Mouse (Mus musculus) adrenal gland, postnatal 14 days (tissue): Measurements from ENCODE around the gene Tspan9. TPM values are rescaled to one million over a fixed set of nuclear protein-coding genes. Genes with fewer than 3 reads are reported as not detected.
A peak's percentile ranks its signal among the peaks of the same experiment; 100 is the strongest.

Source experiments
- DNase-seq: peaks from one replicate; pipeline ENCODE4 v3.0.0; 2021; ENCODE audit warnings: mixed read lengths
- total RNA-seq: library from RNA; stranded (reverse); gene quantifications from 2 replicates; pipeline ENCODE4 v1.2.3, GENCODE M21; 2021

The Tspan9 gene
- total RNA-seq, 1 experiment from 2014 or later: 59.0 TPM

DNA sequence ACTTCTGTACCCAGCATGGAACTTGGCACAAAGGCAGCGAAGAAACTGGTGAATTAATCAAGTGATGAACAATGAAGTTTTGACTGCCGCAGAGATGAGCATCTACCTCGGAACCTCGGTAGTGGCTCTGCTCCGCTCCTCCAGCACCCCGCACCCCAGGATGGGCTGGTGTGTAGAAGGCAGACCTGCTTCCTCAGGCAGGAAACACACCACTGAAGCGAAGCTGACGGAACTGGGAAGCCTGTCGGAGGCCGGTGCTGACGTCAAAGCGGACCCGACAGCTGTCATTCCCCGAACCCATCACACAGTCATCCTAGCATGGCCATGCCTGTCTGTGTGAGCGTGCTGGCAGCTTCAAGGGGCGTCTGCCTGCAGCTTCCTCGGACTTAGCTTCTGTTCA lies 131.6 kb downstream of the Tspan9 start:
- no peak for DNase-seq

DNA sequence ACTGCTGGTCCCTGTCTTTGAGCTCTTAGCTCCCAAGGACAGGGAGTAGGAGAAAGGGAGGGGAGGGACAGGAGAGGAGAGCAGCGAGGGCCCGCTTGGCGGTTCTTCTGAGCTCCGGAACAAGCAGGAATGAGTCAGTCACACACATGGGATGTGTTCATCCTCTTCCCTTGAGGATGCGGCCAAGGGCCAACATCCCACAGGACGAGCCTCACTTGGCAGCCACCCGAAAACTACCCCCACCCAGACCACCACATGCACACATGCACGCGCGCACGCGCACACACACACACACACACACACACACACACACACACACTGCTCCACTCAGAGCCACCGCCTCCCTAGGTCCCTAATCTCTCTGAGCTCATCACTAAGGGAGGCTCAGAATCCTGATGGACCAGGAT lies 132.3 kb downstream of the Tspan9 start:
- DNase-seq: peak; percentile 66

DNA sequence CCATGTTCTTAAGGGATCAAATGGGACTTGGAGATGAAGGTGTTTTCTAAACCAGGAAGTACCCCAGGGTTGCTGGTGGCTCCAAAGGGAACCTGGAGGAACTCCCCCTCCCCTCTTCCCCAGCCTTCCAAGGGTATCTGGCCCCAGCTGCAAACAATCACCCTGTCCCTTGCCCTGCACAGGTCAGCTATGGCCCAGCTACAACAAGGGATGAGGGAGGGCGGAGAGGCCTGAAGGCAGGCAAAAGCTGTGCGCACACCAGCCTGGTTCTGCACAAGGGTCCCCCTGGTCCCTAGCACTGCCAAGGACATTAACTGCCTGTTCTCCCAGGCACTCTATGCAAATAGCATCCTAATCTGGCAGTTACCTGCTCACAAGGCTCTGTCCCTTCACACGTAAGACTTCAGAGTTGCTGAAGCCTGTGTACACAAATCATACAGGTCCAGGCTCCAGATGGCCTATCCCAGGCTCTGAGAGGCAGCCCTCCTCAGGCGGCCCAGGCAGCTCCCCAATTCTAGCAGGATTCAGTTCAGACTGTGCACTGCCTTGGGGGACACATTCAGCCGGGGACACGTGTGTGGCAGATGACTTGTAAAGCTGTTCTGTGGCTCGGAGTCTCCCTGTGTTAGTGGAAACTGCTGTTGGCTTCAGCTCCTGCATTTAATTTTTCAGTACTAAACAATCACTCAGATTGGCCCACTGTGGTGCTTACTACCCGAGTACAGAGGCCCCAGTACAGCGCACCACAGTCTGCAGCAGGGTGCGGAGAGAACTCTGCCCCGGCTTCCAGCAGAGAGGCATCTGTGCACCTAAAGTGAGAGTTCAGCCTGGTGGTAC lies 133.0 kb downstream of the Tspan9 start:
- DNase-seq: no peak

DNA sequence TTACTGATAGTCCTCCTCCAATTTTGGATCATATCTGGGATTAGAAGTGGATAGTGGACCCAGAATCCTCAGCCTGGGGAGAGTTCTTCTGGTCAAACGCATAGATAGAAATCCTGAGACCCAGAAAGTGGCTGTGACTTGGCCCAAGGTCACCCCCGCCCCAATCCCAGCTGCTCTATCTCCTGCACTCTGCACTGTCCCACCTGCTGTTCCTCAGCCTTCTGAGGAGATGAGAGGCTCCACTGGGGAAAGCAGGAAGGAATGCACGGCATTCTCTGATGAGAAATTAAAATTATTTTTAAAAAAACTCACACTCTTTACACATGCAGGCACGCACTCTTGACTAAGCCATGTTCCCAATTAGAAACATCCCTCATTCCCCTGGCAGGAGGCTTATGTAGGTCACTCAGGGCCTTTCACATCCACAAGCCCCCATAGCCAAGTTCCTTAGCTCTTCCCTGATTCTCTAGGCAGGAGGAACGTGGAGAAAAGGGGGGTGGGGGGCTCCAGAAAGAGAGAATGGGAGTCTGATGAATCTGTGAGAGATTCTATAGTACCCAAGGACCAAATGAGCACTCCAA lies 135.3 kb downstream of the Tspan9 start:
- no peak for DNase-seq

DNA sequence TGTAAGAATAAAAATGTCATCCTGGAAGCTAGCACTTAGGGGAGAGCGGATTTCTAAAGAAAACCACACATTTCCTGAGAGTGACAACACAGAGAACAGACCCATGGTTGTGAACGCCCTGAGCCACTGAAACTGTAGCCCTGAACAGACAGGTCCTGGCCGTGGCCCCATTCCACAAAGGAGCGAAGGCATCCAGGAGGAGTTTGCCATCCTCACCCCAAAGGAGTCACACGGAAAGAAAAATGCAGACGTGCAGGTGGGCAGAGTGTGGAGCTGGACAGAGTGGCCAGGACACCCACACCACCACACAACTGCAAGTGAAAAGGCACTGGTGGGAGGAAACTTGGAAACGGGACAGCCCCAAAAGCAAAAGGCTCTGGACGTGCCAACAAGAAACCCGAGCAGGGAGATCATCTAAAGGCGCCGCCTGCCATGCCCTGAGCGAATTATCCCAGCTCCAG lies 136.1 kb downstream of the Tspan9 start:
- no peak for DNase-seq

DNA sequence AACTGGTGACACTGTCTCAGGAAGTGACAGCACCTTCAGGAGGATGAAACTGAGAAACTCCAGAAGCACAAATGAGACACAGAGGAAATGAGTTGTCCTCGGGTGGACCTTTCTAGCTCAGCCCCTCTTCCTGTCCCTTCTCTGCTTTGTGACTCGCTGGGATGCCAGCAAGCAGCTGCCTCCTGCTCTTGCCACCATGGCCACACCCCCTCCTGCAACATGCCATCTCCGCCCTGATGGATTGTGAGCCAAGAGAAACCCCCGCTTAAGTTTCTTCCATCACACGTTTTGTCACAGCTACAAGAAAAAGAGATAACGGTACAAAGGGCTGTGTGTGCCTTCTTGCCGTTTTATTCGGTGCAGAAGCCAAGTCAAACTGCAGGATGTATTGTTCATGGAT lies 137.2 kb downstream of the Tspan9 start:
- no peak for DNase-seq

DNA sequence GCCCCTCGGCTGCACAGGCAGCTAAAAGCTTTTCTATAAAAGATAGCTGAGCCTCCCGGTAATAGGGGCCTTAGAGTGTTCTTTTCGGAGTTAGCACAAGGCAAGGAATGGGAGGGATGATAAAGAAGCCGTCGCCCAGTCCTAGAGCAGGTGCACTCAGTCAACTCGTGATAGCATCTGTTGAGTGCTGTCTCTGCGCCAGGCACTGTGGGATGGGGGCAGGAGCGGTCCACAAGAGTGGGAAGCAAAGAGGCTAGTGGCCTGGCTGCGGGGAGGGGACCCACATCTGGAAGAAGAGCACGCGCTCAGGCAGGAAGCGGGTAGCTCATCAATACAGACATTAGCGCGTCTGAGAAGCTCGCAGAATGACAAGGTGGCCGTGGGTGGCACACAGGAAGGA lies 138.8 kb downstream of the Tspan9 start:
- no peak for DNase-seq

DNA sequence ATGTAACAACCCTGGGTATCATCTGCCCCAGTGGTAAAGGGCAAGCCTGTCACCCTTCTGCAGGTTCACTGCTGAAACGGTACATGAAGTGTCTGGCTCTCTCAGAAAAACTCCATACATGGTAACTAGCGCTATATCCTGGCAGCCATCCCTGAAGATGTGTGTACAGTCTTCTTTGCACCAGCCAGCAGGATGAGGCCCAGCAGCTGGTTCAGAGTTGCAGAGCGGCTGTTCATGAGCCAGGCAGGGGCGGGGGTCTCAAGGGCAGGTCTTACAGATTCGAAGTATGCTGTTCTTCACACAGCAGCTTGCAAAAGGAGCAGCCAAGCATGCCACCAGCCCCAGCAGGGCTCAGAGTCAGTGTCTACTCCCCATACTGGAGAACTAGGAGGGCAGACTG lies 139.9 kb downstream of the Tspan9 start:
- DNase-seq: no peak

DNA sequence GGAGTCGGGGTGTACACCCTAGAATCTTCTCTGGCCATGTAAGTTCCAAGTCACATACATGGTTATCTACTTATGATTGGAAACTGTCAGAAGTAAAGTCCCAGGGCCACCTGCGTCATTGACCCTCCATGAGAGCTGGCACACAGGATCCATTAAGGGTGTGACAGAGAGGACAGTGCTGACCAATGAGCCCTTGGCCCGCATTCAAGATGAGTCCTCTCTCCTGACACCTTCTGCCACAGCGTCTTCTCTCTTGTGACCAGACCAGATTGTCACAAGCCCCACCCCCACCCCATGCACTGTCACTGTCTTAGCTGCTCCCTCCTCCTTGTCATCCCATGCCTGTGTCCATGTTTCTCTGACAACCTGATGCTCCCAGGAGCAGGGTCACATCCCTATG lies 140.7 kb downstream of the Tspan9 start:
- no peak for DNase-seq

DNA sequence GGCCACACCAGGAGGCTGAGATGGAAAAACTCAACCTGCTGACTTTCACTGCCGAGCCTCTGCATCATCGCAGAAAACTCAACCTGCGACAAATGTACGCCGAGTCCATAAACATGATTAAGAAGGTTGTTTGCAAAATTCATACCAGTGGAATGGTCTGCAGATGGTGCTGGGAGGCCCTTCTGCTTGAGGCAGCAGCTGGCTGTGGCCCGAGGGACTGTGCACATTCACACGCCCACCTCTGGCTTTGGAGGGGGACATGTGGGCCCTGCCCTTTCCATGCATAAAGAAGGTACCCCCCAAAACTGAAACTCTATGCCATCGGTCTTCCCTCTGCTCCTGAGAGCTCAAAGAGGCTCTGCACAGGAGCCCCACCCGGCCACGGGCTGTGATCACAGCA lies 141.3 kb downstream of the Tspan9 start:
- no peak for DNase-seq

DNA sequence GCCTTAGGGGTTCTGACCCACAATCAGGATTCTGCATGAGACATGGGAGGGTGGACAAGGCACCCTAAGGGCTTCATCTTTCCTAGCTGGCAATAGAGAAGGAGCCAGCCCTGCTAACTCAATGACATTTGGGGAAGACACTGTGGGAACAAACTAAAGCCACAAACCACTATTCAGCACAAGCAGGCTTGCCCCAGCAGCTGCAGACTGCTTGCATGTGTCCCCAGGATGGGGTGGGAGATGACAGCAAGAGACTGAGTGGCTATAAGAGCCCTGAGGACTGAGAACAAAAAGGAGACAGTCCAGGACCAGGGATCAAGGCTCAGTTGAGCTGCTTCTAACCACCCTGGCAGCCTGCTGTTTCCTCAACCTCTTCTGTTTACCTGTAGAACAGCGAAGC lies 141.8 kb downstream of the Tspan9 start:
- no peak for DNase-seq

DNA sequence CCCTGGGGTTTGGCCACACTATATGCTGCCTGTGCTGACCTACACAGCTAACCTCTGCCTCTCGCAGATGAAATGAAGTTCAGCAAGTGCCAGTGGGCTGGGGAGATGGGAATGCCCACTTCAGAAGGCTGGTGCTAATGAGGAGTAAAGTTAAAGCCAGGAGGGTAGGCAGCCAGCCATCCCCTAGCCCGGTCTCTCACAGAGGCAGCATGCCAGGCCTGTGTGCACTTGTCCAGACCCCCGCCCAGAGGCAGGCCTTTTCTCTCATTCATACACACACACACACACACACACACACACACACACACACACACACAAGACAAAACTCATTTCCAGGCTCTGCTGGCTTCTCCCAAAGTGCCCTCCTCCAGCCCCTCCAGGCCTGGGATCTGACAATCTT lies 142.6 kb downstream of the Tspan9 start:
- no peak for DNase-seq

DNA sequence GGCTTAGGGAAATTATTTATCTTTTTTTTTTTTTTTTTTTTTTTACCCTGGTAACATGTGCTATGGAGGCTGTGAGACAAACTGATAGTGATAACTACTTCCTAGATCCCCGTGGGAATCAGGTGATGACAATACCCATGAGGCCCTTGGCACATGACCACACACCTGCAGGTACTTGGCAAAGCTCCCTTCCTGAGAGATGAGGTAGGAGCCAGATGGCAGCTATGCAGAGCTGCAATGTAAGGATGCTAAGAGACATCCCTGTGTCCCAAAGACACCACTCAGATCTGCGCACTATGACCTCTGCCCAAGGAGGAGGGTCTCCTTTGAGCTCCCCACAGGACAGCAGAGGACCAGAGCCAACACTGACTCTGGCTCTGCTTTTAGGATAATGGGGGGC lies 144.3 kb downstream of the Tspan9 start:
- DNase-seq: no peak

DNA sequence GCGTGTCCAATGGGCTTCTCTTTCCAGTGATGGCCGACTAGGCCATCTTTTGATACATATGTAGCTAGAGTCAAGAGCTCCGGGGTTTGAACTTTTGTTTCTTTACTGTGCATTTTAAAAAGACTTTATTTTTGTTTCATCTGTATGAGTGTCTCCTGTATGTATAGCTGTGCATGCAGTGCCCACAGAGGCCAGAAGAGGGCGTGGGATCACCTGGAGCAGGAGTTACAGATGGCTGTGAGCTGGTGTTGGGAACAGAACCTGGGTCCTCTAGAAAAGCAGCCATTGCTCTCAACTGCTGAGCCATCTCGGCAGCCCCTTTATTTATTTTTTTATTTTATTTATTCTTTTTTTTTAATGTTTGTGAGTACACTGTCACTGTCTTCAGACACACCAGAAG lies 146.5 kb downstream of the Tspan9 start:
- no peak for DNase-seq

DNA sequence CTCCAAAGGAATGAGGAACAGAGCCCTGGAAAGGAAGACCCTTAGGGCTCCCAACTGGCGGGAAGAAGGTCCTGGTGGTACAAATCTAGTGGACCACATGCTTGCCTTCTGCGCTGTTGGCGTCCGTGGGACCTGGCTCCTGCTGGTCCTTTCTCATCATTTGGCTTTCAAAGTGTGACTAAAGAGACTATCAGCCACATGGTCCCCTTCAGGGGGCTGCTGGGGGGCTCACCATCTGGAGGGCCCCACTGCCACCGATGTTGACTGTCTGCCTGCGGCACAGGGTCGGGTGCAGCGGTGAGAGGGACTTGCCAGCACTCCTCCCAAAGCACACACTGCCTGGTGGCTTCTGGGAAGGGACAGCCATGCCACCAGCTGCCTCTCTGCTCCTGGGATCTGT lies 150.4 kb downstream of the Tspan9 start:
- no peak for DNase-seq

DNA sequence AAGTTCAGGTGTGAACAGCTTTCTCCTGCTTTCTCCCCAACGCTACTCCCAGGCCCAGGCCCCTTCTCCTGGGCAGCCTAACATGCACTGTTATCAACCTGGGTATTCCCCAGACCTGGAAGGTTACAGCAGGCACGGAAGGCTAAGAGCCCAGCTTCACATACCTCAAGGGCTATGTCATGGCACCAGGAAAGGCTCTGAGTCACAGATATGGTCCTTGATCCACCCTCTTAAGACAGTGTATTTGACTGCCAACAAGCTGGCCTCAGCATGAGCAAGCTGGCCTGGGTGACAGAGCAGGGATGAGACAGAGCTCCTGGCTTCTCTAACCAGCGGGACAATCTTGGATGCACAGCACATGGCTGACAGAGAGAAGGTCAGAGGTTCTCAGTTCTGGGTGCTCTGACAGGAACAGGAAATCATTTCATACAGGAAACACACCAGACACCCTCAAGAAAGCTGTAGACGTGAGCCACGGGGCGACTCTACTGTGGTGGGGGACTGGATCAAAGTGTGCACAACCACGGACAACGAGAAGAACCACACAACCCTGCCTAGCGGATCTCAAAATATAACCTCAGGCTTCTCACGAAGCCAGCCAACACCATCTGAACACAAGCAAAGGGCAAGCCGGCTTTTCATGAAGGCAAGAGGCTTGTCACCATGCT lies 151.8 kb downstream of the Tspan9 start:
- peak; percentile 61 for DNase-seq

DNA sequence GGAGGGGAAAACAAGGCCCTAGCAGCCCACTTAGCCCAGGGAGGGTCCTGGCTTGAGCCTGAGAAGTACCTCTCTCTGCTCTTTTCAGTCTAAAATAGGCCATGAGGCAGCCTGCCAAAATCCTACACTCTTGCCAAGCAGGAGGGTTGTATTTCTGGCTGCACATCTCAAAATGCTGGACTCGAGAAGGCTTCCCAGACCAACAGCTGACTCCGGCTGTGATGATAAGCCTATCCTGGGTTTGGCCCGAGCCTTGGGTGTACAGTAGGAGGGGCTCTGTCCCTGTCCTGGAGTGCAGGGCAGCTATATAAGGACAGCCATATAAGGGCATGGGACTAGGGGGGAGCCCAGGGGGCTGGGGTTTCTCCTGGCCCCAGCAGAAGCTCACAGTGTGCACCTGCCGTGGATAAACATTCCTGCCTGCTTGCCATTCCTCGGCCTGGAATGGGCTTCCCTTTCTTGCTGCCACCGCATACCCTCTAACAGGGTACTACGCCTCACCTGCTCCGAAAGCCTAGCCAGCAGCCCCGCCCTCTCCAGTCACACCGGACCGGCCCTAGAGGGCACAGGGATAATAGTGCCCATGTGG lies 153.7 kb downstream of the Tspan9 start:
- DNase-seq: peak; percentile 64

DNA sequence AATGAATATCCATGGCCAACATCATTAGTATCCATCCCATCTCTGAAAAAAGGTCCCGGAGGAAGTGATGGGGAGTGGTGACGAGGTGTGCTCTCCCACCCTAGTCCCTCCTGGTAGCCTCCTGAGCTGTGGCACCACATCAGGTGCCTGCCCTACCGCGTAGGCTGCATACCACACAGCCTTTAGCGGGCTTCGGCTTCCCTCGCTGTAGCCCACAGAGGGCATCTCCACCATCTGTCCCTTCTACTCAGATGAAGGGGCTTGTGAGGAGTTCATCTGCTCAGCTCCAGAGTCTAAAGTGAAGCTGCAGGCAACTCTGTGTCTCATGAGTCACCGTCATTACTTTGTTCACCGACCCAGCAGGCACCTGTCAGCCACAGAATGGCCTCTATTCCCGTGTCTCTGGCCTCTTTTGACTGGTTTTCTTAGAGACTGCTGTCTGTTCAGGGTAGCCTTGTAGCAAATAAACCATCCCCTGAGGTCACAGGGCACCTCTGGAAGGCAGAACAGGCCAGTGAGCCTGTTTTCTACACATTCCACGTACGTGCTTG lies 154.4 kb downstream of the Tspan9 start:
- DNase-seq: no peak

DNA sequence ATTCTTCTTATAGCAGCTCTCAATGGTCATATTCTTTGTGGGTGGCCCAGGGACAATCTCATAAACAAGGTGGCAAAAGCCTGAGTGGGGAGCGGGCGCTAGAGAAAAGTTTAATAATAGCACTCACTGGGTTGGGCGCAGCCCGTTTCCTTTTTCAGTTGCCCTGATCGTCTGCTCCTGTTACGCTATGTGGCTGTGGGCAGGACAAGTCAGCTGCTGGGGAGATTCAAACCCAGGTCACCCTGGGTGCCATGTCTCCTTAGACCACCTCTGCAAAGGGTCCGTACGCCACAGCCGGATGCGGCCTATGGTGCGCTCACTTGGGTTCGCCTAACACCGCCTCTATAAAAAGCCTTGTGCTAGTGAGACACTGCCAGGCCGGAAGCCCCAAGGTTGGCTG lies 156.0 kb downstream of the Tspan9 start:
- DNase-seq: peak; percentile 39

DNA sequence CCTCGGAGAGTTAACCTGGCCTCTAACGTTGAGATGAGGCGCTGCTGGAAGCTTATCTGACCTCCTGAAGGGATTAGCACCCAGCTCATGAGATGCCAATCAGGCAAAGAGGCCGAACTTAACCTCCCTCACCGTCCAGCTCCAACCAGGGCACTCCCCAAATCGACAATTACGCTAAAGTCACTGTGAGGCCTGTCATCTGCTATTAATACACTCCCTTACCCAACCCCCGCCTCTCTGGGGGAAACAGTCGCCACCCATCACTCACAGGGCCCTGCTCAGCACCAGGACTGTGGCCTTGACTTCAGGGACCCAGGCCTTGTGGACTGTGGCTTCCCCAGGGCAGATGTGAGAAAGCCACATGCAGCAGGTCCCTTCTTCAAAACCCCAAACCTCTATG lies 157.0 kb downstream of the Tspan9 start:
- no peak for DNase-seq

DNA sequence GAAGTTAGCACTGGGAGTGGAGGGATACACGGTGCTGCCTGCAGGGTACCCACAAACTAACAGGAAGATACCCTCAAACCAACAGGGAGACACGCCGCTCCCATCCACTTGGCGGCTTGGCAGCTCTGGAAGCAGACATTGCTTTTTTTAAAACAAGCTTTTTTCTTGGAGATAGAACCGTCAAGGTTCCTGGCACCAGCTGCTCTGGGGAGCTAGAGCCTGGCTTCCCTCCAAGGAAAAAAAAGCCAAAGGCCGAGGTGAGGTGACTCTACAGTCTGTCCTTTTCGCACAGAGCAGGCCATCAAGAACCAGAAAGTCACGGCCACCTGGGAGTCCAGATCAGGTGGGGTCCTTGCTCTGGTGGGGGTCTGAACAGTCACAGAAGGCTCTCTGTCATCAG lies 162.2 kb downstream of the Tspan9 start:
- DNase-seq: peak; percentile 85

DNA sequence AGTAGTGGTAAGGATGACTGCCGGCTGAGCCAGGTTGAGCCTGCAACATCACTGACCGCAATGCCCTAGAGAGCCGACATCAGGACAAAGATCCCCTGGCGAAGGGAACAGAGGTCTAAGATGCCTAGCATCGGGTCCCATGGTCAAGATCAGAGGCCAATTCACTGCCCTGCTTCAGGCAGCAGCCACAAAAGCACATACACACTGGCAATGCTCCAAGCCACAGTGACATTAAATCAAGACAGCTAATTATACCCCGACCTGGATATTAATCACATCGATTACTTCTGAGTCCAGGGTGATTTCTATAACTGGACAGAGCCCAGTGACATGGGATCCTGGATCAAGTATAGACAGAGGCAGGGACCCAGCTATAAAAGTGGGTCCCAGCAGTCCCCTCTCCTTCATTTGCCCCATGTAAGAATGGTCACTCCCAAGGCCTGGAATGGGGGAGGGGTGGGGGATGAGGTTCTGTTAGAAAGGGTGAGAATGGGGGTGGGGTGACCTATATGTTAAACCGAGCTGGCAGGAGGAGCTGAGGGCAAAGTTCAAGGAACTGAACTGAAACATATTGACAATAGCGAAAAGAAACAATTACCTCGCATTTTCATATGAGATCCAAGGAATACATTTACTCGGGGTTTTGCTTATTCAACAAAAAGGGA lies 162.9 kb downstream of the Tspan9 start:
- DNase-seq: no peak
